Mouse (Mus musculus): ENCODE measurements around the gene Nckap5l. TPM values are rescaled to one million over a fixed set of nuclear protein-coding genes. Genes with fewer than 3 reads are reported as not detected.

Nckap5l gene
- polyA plus RNA-seq, 1 experiment, result 4.0 TPM

DNA sequence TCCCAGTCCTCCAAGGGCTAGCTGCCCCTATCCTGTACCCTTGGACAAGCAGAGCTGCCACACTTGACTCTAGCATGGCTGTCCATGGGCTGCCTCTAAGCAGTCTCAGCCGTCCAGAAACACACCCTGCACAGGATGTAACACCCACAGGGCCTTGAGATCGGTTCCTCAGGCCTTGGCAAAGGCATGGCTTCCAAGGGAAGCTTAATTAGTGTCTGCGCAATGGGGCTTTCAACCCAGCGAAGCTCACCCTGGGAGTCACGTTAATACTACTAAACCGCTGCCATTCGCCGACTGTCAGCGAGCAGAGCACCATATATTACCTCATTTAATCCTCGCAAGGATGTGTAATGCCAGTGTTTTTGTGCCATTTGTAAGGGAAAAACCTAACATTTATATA, 26.5 kb downstream of the Nckap5l start:
- Histone ChIP-seq H3K4me3 (replicated peaks; ENCODE audit: control insufficient read depth, low read depth, low read length) (no peak overlapping the region), H3K4me1 (ENCODE audit: control insufficient read depth, insufficient read depth, low read length) (no peaks in the 10 kb centered on the region), H3K27ac (ENCODE audit: control insufficient read depth, insufficient read depth, low read depth, low read length, poor library complexity) (no peak overlapping the region)
- 86% methylated on average over 10 of the region's 10 CpGs for WGBS
- TF ChIP-seq CTCF (IDR thresholded peaks at IDR 0.05; ENCODE audit: control insufficient read depth, insufficient read depth, low read length) (no peak), POLR2A (IDR thresholded peaks at IDR 0.05; ENCODE audit: borderline replicate concordance, control insufficient read depth, low read depth, low read length) (no peak)

DNA sequence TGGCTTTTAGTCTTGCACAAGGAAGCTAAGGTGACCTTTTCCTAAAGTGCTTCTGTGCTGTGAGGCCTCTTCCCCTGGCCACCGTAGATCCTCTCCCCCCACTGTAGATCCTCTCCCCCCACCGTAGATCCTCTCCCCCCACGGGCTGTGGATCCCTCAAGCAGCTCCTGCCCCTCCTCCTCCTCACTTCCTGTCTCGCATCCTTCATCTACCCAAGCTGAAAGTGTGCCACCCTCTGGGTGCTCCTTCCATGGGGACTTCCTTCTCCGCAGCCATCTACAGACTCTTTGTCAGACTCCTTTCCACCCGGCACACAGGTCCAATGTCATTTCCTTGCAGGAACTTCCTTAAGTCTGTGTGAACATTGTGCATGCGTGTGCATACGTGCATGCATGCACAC, 27.2 kb downstream of the Nckap5l start:
- H3K4me3 ChIP-seq (replicated peaks; ENCODE audit: control insufficient read depth, low read depth, low read length), result no peak overlapping the region
- TF ChIP-seq CTCF (IDR thresholded peaks at IDR 0.05; ENCODE audit: control insufficient read depth, insufficient read depth, low read length) (no peak), POLR2A (IDR thresholded peaks at IDR 0.05; ENCODE audit: borderline replicate concordance, control insufficient read depth, low read depth, low read length) (no peak)
- no peaks in the 10 kb centered on the region for H3K4me1 ChIP-seq (ENCODE audit: control insufficient read depth, insufficient read depth, low read length)
- 51% methylated on average over 8 of the region's 8 CpGs for WGBS
- H3K27ac ChIP-seq (ENCODE audit: control insufficient read depth, insufficient read depth, low read depth, low read length, poor library complexity), result no peak overlapping the region

- WGBS, result 81% methylated on average over 9 of the region's 9 CpGs
- Histone ChIP-seq H3K4me3 (replicated peaks; ENCODE audit: control insufficient read depth, low read depth, low read length) (no peak overlapping the region), H3K27ac (ENCODE audit: control insufficient read depth, insufficient read depth, low read depth, low read length, poor library complexity) (no peak overlapping the region; the same call in 1 of the 2 replicates), H3K4me1 (ENCODE audit: control insufficient read depth, insufficient read depth, low read length) (no peaks in the 10 kb centered on the region)
- no peak for TF ChIP-seq CTCF (IDR thresholded peaks at IDR 0.05; ENCODE audit: control insufficient read depth, insufficient read depth, low read length)
- no peak for TF ChIP-seq POLR2A (IDR thresholded peaks at IDR 0.05; ENCODE audit: borderline replicate concordance, control insufficient read depth, low read depth, low read length)
These were observed 33.7 kb downstream of the Nckap5l start for GRCm38 (mm10) chr15:99423884-99424283.

DNA sequence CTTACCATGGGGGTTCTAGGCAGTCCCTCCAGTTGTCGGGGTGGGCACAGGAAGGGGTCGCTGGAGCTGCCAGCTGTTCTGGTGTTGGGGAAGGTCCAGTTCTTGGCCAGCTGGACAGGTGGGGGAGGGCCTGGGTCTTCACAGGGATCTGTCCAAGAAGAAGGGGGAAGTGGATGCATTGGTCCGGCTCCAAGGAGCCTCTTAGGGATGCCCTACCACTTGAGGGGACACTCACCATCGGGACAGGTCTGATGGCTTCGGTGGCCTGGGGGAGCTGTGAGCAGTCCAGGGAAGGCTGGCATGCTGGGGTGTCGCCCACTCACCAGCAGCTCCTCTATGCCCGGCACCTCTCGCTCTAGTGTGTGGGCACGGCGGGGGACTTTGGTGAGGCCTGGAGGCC, 34.4 kb downstream of the Nckap5l start:
- 89% methylated on average over 10 of the region's 10 CpGs for WGBS
- TF ChIP-seq POLR2A (IDR thresholded peaks at IDR 0.05; ENCODE audit: borderline replicate concordance, control insufficient read depth, low read depth, low read length) (no peak), CTCF (IDR thresholded peaks at IDR 0.05; ENCODE audit: control insufficient read depth, insufficient read depth, low read length) (no peak)
- H3K4me3 ChIP-seq (replicated peaks; ENCODE audit: control insufficient read depth, low read depth, low read length), result no peak overlapping the region
- no peaks in the 10 kb centered on the region for H3K4me1 ChIP-seq (ENCODE audit: control insufficient read depth, insufficient read depth, low read length)
- H3K27ac ChIP-seq (ENCODE audit: control insufficient read depth, insufficient read depth, low read depth, low read length, poor library complexity), result no peak overlapping the region; the same call in 1 of the 2 replicates

- WGBS, result 93% methylated on average over 23 of the region's 23 CpGs
- Histone ChIP-seq H3K4me1 (ENCODE audit: control insufficient read depth, insufficient read depth, low read length) (no peaks in the 10 kb centered on the region), H3K4me3 (replicated peaks; ENCODE audit: control insufficient read depth, low read depth, low read length) (no peak overlapping the region), H3K27ac (ENCODE audit: control insufficient read depth, insufficient read depth, low read depth, low read length, poor library complexity) (no peak overlapping the region)
- TF ChIP-seq POLR2A (IDR thresholded peaks at IDR 0.05; ENCODE audit: borderline replicate concordance, control insufficient read depth, low read depth, low read length) (no peak), CTCF (IDR thresholded peaks at IDR 0.05; ENCODE audit: control insufficient read depth, insufficient read depth, low read length) (no peak)
These were observed 35.0 kb downstream of the Nckap5l start for GRCm38 (mm10) chr15:99422551-99422950.

- no peak overlapping the region for H3K27ac ChIP-seq (ENCODE audit: control insufficient read depth, insufficient read depth, low read depth, low read length, poor library complexity)
- WGBS, result 69% methylated on average over 8 of the region's 8 CpGs
These were observed 35.9 kb downstream of the Nckap5l start for GRCm38 (mm10) chr15:99421676-99422075.

GRCm38 (mm10) chr15:99421152-99421551, 36.4 kb downstream of the Nckap5l start:
- H3K4me3 ChIP-seq (replicated peaks; ENCODE audit: control insufficient read depth, low read depth, low read length), result no peak overlapping the region
- no peak overlapping the region for H3K27ac ChIP-seq (ENCODE audit: control insufficient read depth, insufficient read depth, low read depth, low read length, poor library complexity)
- no peaks in the 10 kb centered on the region; the same call in 1 of the 2 replicates for H3K4me1 ChIP-seq (ENCODE audit: control insufficient read depth, insufficient read depth, low read length)
- 56% methylated on average over 9 of the region's 9 CpGs for WGBS
- TF ChIP-seq POLR2A (IDR thresholded peaks at IDR 0.05; ENCODE audit: borderline replicate concordance, control insufficient read depth, low read depth, low read length) (no peak), CTCF (IDR thresholded peaks at IDR 0.05; ENCODE audit: control insufficient read depth, insufficient read depth, low read length) (no peak)

More at GRCm38 (mm10) chr15:99421676-99422075, 35.9 kb downstream of the Nckap5l start:
- TF ChIP-seq CTCF (IDR thresholded peaks at IDR 0.05; ENCODE audit: control insufficient read depth, insufficient read depth, low read length) (no peak), POLR2A (IDR thresholded peaks at IDR 0.05; ENCODE audit: borderline replicate concordance, control insufficient read depth, low read depth, low read length) (no peak)
- no peak overlapping the region for H3K4me3 ChIP-seq (replicated peaks; ENCODE audit: control insufficient read depth, low read depth, low read length)
- no peaks in the 10 kb centered on the region for H3K4me1 ChIP-seq (ENCODE audit: control insufficient read depth, insufficient read depth, low read length)

- no peak for TF ChIP-seq CTCF (IDR thresholded peaks at IDR 0.05; ENCODE audit: control insufficient read depth, insufficient read depth, low read length)
- TF ChIP-seq POLR2A (IDR thresholded peaks at IDR 0.05; ENCODE audit: borderline replicate concordance, control insufficient read depth, low read depth, low read length), result no peak
- Histone ChIP-seq H3K27ac (ENCODE audit: control insufficient read depth, insufficient read depth, low read depth, low read length, poor library complexity) (no peak overlapping the region), H3K4me3 (replicated peaks; ENCODE audit: control insufficient read depth, low read depth, low read length) (no peak overlapping the region), H3K4me1 (ENCODE audit: control insufficient read depth, insufficient read depth, low read length) (no peaks in the 10 kb centered on the region; the same call in 1 of the 2 replicates)
- 1% methylated on average over 12 of the region's 12 CpGs for WGBS
These were observed 37.0 kb downstream of the Nckap5l start for GRCm38 (mm10) chr15:99420521-99421014.

DNA sequence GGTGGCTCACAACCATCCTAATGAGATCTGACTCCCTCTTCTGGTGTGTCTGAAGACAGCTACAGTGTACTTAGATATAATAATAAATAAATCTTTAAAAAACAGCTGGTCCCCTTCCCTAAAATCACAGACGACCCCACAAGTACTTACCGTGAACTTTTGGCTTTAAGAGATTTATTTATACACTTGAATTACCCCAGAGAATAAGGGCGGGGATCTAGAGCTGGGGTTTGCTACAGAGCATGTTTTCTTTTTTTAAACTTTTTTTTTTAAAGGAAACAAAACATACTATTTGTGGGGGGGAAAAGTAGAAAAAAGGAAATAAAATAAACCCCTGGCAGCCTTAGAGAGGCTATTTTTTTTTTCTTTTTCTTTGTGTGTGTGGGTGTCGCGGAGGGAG, 37.4 kb downstream of the Nckap5l start:
- no peak overlapping the region for H3K4me3 ChIP-seq (replicated peaks; ENCODE audit: control insufficient read depth, low read depth, low read length)
- H3K27ac ChIP-seq (ENCODE audit: control insufficient read depth, insufficient read depth, low read depth, low read length, poor library complexity), result no peak overlapping the region
- no peaks in the 10 kb centered on the region; the same call in 1 of the 2 replicates for H3K4me1 ChIP-seq (ENCODE audit: control insufficient read depth, insufficient read depth, low read length)
- 8% methylated on average over 5 of the region's 5 CpGs for WGBS
- no peak for TF ChIP-seq POLR2A (IDR thresholded peaks at IDR 0.05; ENCODE audit: borderline replicate concordance, control insufficient read depth, low read depth, low read length)
- no peak for TF ChIP-seq CTCF (IDR thresholded peaks at IDR 0.05; ENCODE audit: control insufficient read depth, insufficient read depth, low read length)

Data from bone marrow, adult 2 months (tissue).